Mouse (Mus musculus): Measurements from ENCODE around the gene AU021092.

Gene AU021092

GRCm38 (mm10) chr16:5212150-5212549 is 9.9 kb downstream of the AU021092 start:
- DNase-seq = no peak

DNA sequence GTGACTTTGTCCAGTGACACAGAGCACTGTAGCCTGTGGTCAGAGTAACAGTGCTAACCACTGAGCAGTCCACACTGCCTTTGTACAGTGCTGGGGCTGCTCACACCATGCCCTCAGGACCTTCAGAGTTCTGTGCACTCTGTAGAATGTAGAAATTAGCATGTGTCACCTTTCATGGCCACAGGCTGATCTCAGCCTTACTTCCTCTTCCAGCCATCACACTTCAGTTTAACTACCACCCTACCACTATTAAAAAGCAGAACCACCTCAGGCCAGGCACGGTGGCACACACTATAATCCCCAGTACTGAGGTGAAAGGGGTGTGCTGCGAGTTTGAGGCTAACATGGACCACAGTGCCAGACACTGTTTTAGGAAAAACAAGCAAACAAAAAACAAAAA is 11.7 kb downstream of the AU021092 start:
- DNase-seq = no peak

- DNase-seq = no peak
Measured at GRCm38 (mm10) chr16:5206051-5206450, 16.0 kb downstream of the AU021092 start.

DNA sequence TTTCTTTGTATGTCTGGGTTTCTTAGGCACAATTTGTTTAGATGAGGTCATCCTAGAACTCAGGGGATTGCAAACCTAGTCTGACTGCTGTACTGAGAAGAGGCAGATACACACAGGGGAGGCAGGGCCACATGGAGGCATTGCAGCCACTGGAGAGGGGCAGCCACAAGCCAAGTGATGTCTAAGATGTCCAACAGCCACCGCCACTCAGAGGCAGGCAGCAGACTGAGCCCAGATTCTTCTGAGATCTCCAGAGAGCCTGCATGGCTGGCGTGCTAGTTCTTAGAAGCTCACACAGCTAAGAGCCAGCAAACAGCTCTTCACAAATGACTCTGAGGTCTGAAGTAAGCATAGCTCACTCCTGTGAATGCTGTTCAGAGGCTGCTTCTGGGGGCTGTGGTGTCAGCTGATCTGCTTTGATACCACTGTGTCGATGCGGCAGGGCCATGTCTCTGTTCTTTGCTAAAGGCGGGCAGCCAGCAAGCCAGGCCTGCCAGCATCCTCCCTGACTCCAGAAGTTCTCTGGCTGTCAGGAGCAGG is 16.6 kb downstream of the AU021092 start:
- no peak for DNase-seq

GRCm38 (mm10) chr16:5203668-5204433 is 18.2 kb downstream of the AU021092 start, which contains the start of gene Nagpa:
Gene Nagpa (minus strand): TSS chr16:5204012.
- DNase-seq = peak; percentile 77 to 81

GRCm38 (mm10) chr16:5203200-5203599 is 18.9 kb downstream of the AU021092 start:
- DNase-seq = no peak

GRCm38 (mm10) chr16:5202681-5203080 is 19.4 kb downstream of the AU021092 start:
- peak; percentile 39 to 46 for DNase-seq

DNA sequence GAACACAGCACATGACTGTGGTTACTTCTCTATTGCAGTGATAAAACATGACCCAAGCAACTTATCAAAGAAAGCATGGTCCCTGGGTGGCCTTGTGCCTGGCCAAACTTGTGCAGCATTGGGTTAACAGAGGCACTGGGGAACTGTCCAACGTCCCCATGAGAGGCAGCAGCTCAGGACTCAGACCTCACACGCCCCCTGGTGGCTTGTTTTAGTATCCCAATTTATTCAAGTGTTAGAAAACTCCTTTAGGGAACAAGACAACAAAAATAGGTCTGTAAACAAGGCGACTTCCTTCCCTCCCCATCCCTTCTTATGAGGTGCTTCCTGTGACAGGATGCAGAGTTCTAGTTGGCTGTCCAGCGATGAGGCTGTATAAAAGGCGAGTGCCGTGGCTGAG is 27.0 kb downstream of the AU021092 start:
- peak; percentile 53 to 62 for DNase-seq

DNA sequence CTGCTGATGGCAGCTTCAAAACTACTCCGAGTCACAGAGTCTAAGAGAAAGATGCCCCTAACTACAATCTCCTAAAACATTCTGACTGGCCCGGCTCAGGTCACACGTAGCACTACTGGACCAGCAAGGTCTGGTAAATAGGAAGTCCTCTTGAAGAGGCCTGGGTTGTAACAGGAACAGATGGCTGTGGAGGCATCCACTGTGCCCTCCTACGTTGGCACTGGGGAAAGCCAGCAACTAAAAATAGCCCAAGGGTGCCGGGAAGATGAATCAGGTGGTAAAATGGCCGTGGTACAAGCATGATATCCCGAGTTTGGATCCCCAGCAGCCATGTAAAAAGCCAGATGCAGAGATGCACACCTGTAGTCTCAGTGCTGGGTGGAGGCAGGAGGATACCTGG is 35.9 kb downstream of the AU021092 start:
- DNase-seq = peak; percentile 60 to 63

DNA sequence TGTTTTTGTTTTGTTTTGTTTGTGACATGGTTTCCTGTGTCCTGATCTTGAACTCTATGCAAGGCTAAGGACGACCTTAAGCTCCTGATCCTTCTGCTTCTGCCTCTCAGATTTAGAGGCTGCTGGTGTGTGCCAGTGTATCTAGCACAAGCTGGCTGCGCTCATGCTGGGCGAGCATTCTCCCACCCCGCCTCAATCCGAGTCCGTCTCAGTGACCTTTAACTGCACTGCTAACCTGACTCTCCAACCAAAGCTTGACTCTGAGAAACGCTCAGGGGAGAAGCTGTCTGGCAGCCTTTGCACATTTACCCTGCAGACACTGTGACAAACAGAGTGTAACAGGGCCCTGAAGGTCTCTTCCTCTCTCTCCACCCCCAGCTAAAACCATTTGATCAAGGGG is 36.4 kb downstream of the AU021092 start:
- DNase-seq = peak in 1 of 2 experiments; percentile 26

DNA sequence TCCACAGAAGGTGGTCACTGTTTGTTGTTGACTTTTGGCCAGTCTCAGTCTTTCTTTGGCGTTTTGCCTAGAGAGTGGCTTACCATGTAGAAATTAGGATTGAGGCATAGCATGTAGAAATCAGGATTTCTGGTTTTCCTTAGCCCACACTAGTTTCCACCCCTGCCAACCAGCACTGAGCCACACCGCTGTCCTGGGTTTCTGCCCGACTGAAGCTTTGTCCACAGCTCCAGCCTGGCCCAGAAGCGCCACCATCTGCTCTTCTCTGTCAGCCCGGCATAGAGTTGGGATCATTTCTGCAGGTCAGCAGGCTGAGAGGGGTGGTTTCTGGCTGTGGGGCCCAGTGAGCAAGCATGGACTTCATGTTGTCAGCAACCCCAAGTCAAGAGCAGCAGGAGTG is 37.1 kb downstream of the AU021092 start:
- peak; percentile 45 to 52 for DNase-seq

- no peak for DNase-seq
Measured at GRCm38 (mm10) chr16:5184101-5184500, 38.0 kb downstream of the AU021092 start.

DNA sequence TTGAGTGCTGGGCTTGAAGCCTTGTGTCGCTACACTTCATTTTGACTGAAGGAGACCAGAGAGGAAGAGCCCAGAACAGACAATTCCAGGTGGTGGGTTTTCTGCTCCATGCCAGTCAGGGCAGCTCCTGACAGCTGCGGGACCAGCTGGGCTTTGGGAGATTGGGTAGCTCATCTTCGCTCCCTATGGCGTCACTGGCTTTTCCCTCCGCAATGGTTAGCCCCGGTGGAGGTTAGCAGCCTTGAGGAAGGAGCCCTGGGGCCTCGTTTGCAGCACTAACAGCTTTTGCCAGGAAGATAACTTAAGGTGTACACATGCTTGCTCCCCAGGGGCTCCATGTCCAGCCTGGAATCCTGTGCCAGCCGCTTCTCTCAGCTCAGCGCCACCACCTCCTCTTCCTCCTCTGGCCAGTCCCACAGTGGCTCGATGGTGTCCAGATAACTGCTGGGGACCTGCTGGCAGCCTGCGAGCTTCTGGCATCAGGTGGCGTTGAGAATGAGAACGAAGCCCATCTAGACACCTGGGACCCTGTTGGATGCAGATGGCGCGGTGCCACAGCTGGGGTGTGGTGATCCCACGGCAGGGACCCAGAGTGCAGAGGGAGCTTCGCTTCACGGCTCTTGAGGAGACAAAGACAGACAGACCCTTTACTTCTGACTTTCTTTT is 38.7 kb downstream of the AU021092 start:
- peak; percentile 25 to 36 for DNase-seq

DNA sequence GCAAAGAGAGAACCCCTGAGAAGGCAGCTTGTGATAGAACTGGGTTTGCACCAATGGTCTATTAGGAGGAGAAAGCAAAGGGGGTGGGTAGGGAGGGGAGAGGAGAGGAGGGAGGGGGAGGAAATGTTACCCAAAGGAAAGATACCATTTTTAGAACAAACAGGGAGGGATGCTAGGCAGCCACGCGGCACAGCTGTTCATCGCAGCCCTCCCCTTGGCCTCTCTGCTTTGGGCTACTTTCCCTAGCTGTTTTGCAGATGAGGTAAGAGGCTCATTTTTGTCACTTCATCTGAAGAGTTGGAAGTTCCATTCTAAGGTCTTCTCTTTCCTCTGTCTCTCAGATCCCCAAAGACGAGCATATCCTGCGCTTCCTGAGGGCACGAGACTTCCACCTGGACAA is 49.5 kb downstream of the AU021092 start:
- DNase-seq = no peak

- peak; percentile 23 to 26 for DNase-seq
Measured at GRCm38 (mm10) chr16:5168829-5169228, 53.3 kb downstream of the AU021092 start.

DNA sequence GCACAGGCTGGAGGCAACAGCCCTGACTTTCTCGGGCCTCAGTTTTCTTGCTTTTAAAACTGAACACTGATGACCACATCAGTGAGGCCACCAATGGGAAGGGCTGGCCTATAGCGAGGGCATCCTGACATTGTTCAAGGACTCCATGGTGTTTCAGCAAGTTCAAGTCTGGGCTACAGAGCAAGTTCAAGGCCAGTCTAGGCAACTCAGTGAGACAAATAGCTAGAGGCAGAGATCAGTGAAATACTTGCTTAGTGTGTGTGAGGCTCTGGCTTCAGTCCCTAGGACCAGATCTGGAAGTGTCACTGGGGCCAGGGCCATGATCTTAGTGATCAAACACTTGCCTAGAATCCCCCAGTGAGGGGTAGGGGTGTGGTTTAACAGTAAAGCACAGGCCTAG is 54.1 kb downstream of the AU021092 start:
- DNase-seq = no peak

DNA sequence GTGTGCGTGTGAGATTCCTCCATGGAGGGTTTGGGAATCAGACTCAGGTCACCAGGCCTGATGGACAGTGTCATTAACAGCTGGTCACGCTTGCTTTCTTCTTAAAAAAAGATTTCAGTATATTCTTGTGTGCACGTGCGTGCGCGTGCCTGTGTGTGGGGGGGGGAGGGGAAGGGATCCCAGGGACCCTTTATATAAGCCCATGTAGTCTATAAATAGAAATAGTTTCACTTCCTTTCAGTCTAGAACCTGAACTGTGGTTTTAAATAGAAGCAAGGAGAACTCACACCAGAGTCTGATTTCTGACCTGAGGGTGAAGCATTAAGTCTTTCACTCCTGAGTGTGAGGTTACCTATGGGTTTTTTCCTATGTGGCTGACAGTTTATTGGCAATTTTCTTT is 57.8 kb downstream of the AU021092 start:
- DNase-seq = no peak
